Mouse (Mus musculus): Measurements from ENCODE around the gene Csf1.

Gene Csf1

DNA sequence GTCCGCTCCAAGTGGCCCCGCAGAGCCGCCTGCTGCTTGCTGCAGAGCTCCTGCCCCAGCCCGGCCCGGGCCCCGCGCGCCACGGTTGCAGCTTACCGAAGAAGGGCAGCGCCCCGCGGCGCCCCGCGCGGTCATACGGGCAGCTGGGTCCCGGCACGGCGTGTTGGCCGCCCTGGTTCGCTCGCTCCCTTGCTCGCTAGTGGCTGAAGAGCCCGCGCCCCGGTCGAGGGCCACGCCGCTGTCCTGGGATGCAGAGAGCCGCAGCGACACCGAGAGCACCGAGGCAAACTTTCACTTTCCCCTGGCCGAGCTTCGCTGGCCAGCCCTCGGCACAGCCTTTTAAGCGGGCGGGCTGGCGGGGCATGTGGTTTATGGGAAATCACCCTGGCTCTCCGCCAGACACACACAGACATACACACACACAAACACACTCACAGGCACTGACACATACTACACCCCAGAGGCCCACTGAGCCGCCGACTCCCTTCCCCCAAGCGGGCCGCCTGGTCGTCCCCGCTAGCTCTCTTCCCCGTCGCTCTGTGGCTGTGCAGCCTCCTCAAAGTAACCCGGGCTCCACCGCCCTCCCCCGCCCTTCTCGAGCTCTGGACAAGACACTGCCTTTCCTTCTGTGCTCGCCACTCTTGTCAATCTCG, at the start of gene Csf1:
Csf1 (minus strand) TSS at position 541 of the 653 bp plus-strand sequence.
- in situ Hi-C loops (cut with MboI; ENCODE audit: low sequenced_read_pairs) = no loop called here

DNA sequence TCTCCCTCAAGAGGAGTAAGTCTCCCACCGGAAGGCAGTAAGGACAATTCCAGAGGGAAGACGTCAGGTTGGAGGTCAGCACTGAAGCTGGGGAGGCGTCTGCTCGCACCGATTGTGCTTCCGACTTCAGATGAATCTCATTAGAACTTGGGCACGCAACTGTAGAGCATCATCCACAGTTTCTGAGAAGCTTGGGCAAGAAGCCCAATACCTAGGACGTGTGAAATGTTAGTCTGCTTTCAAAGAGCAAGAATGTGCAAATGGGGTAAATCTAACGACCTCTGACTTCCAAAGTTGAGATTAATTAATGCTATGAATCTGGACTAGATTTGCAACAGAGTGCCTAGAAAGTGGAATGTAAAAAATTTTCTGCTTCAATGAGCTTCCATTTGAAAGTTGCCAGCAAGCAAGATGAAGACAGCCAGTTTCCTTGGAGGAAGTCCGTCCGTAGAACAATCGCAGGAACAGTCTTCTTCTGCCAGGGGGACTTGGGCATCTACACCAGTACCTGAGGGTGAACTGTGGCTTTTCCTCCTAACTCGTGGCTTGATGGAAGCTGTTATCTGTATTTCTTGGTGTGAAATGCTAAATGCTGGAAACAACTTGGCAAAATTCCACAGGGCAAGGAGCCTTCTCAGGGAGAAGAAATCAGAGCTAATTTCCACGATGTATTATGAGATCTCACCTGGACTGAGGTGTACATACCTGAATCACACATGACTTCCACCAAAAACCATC, 47.9 kb upstream of the Csf1 start:
- in situ Hi-C loops (cut with MboI; ENCODE audit: low sequenced_read_pairs) = no loop called here

DNA sequence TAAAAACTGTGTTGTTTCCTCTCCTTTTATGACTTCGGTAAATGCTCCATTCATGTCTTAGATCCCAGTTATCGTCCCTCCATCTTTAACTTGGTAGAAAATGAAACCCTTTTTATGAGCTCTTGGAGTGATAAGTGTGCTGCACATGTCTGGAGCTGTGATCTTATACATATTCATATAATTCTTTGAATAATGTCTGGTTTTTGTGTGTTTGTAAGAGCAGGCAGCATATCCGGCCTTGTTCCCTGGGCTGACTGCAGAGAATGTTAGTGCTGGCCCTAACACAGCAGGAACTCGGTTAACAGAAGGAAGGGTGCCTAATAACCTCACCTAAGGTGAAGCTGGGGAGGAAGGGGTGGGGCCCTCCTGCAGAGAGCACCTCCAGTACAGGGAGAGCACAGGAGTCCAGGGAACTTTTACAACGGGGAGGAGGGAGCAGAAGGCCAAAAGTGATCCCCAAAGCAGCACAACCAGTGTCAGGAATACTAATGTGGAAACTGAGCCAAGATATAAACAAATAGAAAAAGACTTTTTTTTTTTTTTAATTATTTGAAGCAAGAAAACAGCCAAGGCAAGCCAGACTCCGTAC, 47.2 kb upstream of the Csf1 start:
- in situ Hi-C loops (cut with MboI; ENCODE audit: low sequenced_read_pairs) = no loop called here

DNA sequence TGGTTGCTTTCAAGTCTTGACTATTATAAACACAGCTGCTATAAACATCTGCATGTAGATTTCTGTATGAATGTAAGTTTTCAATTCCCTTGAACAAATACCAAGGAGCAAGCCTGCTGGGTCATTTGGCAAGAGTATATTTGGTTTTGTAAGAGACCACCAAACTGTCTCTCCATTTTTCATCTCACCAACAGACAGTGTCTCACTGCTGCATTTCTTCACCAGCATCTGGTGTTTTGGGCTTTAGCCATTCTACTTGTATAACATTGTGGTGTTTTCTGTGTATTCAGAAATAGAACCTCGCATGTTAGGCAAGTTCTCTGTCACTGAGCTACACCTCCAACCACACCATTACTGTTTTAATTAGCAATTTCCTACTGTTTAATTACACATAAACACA, 46.6 kb upstream of the Csf1 start:
- in situ Hi-C loops (cut with MboI; ENCODE audit: low sequenced_read_pairs) = no loop called here

DNA sequence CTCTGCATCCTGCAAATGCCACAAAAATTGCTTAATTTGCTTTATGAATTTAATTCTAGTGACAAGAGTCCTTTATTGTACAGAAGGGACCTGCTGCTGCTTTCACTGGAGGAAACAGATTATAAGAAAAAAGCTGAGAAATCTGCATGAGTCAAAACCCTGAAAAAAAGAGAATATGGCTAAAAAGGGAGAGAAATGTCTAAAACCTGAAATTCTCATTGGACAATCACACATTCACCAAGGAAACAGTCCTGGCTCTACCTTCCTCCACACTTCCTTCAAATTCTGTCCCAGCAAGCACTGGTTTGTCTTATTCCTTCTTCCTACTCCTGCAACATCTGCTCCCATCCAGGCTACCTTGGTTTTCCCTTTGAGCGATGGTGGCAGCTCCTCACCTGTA, 44.5 kb upstream of the Csf1 start:
- in situ Hi-C loops (cut with MboI; ENCODE audit: low sequenced_read_pairs) = no loop called here

DNA sequence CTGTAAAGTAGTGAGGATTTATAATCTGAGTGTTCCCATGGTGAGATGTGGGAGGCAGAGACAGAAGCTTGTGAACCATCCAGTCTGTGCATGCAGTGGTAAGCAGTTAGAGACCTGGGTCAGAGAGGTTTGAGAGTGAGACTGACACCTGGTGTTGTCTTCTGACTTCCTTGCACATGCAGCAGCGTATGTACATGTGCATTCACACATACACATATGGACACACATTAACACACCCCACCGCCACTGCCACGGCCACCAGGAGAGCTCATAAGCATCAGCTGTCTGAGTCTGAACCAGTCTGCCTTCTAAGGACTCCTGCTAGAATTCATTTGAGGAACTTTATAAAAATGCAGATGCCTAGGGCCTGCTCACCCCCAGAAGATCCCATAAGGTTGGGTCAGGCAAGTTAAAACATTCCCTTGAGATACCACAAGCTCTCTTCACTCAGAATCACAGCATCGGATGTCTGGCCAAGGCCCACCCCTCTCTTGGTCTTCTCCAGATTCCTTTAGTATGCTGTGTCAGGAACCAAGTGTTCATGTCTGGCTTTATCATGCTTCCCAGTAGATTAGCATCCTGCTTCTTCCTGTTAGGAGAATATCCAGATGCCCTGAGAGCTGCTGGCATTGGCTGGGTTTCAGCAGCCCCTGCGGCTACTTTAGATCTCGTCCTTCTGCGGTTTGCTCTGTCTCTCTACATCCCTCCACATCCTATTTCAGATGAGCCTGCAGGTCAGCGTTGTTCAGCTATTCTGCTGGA, 42.1 kb upstream of the Csf1 start:
- in situ Hi-C loops (cut with MboI; ENCODE audit: low sequenced_read_pairs) = no loop called here

DNA sequence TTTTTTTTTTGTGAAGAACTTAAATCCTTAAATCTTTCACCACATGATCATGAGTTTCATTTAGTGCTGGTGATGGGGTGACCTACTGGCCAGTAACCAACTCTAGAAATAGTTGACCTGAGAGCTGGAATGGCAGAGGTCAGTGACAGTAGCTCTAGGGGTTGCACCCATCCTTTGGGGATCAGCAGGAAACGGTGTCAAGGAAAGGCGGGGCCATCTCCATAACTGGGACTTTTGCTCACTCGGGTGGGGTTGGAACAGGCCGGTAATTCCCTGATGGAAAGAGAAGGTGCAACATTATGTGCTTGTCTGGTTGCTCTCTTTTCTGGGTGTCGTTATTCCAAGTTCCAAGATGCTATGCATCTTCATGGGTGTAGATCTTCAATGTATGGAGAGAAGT, 38.7 kb upstream of the Csf1 start:
- in situ Hi-C loops (cut with MboI; ENCODE audit: low sequenced_read_pairs) = no loop called here

DNA sequence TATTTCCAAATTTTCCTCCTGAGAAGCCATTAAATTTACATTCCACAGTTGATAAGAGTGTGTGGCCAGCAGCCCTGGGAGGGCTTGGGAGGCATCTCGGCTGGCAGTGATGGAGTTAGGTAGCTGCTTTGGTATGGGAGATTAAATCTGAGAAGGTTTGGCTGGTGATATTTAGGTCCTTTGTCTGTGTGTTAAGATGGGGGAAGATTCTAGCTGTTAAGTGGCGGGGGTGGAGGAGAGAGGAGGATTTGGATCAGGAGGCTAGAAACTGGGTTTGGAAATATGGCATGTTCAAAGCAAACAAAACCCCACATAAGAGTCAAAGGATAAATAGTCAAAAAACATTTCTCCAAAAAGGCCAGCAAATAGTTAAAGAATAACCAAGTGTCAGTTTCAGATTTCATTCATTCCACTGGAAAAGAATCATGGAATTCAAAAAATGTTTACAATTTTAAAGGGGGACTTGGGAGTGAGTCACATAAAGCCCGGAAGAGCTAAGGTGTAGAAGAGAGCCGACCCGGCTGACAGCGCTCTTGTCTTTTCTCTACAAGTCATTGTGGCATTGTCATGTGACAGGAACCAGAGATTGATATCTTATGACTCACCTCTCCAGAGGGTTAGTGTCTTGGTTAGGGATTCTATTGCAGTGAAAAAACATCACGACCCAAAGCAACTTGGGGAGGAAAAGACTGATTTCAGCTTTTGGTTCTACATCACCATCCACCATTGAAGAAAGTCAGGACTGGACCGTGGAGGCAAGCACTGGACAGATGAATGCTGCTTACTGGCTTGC, 36.1 kb upstream of the Csf1 start:
- in situ Hi-C loops (cut with MboI; ENCODE audit: low sequenced_read_pairs) = no loop called here

DNA sequence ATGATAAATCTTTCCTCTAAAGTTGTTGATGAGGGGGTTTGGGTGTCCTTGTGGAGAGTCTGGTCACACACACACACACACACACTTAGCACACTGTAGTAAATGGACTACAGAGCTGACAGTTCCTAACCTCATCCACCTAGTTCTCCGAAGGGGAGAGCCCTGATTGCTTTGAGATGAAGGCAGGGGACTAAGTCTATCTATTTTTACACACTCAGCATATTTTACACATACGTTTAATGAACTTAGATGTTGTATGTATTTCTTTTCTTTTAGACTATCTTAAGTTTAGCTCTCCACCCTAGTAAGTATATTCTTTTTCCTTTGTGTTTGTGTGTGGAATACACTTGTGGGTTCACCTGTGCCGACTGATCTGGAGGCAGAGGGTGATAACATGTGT, 34.6 kb upstream of the Csf1 start:
- in situ Hi-C loops (cut with MboI; ENCODE audit: low sequenced_read_pairs) = no loop called here

DNA sequence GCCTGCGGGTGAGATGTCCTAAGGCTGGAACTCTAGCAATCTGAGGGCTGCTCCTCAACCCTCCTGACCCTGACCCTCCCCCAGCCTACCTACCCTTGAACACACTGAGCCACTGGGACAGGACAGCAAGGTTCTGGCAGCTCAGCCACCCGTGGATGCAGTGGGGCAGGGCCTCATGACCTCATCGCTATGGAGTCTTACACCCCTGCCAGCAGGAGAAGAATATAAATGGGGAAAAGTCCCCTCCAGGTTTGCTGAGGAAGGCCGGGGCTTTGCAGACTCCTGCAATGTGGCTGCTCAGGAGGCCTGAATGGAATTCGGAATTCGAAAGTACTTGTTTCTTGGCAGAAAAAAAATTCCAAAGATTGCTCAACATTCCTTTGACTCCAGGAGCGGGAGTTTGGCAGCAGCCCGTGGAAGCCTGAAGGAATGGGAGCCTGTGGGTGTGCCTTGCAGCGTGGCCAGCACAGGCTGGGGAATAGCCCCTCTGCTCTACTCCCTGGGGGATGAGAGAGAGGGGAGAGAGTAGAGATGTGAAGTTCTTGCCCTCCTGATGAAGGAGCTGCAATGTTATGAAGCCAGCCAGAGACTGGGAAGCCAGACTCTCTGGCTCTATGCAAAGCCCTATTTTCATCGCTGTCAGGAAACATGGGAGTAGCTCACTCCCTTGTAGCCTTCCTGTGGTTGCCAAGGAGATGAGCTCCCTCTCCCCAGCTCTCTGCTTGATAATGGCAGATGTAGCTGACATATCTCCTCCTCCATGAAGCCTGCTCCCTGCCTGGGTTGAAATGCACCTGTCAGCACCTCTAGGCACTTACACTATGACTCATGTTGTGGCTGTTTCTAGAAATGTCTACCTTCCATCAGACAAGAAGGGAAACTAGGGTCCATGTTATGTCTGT, 33.3 kb upstream of the Csf1 start:
- in situ Hi-C loops (cut with MboI; ENCODE audit: low sequenced_read_pairs) = no loop called here

DNA sequence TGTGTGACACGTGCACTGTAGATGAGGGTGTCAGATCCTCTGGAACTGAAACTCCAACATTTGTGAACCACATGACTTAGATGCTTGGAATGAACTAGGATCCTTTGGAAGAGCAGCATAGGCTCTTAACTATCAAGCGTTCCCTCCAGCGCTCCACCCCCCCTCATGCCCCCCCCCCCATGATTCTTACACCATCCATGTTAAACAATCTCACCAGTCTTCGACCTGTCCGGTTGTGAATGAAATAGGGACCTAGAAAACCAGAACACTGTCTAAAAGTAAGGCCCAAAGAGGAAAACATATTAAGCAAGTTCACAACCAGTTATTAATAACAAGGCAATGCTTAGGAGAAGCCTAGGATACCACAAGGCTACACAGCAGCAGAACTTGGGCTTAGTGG, 32.5 kb upstream of the Csf1 start:
- in situ Hi-C loops (cut with MboI; ENCODE audit: low sequenced_read_pairs) = no loop called here

DNA sequence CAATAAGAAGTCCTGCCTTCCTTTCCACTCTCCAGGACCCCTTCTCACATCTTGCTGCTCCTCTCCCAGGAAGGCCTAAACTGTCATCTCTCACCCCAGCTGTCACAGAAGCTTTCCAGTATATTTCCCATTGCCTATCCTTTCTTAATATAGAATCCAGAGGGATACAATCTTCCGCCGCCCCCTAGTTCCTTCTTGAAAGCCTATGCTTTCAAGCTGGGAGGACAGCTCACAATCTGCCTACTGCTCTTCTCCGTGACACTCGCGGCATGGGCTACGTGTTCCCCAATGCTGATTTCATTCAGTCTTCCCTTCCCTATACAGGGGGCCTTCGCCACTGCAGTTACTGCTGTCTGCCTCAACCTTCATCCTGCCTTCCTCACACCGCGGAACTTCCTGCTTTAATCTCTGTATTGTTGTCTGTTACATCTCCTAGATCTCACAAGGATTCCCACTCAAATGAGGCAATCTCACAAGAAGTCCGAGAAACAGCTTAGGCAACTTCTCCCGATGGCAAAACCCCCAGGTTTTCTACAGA, 30.6 kb upstream of the Csf1 start:
- in situ Hi-C loops (cut with MboI; ENCODE audit: low sequenced_read_pairs) = no loop called here

DNA sequence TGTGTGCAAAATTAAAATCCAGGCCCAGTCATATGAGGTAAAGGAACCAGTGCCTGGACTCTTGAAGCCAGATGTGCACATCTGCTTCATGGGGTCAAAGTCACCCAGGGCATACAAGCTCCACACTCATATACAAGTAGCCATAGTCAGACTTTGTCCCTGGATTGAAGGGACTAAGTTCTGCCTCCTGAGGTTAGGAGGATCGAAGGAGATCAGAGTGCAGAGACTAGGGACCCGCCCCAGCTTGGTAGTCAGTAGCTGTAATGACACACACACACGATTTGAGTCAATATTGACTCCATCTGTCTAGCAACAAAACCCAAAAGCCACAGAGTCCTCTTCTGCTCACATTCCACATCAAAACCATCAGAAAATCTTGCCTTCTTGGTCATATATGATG, 30.0 kb upstream of the Csf1 start:
- in situ Hi-C loops (cut with MboI; ENCODE audit: low sequenced_read_pairs) = no loop called here

DNA sequence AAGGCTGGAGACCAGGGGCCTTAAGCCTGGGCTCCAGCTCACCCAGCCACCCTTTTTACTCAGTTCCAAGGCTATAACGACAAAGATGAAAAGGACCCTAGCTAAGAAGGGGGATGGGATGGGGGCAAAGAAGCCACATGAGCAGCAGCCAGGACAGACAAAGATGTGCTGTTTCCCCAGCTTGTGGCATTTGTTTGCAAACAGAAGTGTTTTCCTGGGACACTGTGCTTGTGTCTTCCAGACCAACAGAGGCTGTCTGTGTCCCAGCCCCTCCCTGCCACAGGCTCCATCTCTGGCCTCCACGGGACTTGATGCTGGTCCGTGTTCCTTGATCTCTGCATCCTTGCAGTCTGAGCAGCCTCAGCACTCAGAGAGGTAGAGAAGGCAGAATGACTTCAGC, 28.6 kb upstream of the Csf1 start:
- in situ Hi-C loops (cut with MboI; ENCODE audit: low sequenced_read_pairs) = no loop called here

DNA sequence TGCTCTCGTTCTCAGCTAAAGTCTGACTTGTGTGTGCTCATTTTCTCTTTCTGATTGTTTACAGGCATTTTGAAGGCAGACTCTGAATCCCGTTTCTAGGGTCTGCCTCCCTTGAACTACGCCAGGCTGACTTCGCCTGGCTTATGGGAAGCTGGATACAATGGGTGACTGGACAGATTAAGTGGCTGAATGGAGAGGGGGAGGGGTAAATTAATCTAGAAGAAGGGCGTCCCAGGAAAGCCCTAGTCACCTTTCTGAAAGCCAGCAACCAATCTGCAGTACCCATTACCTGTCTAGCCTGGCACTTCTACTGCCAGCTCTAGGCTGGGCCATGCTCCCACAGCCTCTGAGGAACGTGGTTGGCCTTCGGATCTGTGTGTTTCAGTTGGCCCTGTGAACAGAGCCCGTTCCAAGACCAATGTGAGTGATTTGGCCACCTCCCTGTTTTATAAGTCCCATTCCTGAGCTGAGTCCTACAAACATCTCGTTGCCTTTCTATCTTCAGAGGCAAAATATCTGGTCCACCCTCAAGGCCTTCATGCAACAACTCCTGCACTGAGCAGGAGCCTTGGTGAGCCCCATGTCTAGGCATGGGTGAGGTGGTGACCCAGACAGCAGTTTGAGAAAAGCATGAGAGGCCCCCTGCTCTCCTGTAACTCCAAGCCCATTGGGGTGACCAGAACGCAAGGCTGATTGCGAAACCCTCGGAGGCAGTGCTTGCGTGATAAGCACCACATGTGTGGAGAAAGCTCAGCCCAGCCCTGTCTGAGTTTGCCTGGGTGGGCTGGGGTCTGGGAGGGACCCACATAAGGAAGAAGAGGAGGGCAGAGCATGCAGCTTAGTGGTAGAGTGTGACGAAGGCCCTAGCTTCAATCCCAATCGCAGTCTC, 27.6 kb upstream of the Csf1 start:
- in situ Hi-C loops (cut with MboI; ENCODE audit: low sequenced_read_pairs) = no loop called here

DNA sequence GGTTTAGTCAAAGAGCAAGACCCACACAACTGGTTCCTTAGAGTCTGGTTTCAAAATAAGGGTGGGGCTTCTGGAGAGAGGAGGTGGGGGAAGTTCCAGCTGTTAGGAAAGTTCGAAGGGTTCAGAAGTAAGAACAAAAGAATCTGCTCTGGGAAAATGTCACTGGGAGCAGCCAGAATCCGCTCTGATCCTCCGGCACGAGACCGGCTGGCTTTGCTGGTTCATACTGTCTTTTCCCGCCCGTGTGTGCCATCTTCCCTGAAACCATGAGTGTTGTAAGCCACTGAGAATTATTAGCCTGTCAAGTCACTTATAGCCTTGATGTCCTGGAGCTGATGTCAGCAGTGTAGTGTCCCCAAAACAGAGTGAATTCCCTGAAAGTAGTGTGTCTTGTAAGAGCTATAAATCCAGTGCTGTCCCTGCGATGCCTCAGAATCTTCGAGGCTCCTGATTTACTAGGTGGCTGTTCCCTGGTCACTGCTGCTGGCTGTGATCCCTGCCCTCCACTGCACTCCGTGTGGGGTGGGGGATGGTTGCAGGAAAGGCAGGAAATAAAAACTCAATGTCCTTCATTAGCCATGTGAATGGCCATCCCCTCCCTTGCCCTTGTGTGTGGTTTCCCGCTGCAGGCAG, 26.8 kb upstream of the Csf1 start:
- in situ Hi-C loops (cut with MboI; ENCODE audit: low sequenced_read_pairs) = no loop called here

DNA sequence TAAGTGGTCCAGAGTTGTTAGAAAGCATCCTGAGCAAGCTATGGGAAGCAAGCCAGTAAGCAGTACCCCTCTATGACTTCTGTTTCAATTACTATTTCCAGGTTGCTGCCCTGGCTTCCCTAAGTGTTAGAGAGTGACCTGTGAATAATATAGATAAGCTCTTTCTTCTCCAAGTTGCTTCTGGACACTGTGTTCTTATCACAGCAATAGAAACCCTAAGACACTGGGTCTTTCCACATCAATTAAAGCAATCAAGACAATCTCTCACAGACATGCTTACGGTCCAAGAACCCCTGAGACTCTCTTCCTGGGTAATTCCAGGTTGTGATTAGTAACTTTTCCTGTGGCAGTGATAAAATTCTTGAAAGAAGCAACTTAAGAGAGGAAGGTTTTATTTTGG, 26.1 kb upstream of the Csf1 start:
- in situ Hi-C loops (cut with MboI; ENCODE audit: low sequenced_read_pairs) = no loop called here

DNA sequence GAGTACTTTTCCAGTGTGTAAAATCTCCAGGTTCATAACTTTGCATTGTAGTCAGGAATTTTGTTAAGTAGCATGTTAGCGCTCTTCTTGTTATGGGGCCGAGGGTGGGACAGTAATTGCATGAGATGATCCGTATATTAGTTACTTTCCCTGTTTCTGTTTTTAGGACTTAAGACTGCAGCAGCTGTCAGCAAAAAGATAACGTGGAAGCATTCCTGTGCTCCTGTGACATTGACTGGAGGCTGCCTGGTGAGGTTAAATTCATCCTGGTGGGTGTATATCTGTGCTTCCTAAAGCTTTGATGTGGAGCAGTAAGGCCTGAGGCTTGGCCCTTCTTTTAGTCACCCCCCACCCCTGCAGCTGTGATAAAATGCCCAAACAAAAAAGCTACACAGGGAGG, 25.3 kb upstream of the Csf1 start:
- in situ Hi-C loops (cut with MboI; ENCODE audit: low sequenced_read_pairs) = no loop called here

Measured in CH12F3 (cell line).